9 mouse cellular contexts compared by ENCODE assay signal in genomic region chr7:143583956-143584355, GRCm38 (mm10). TPM values are rescaled to one million over a fixed set of nuclear protein-coding genes. Genes with fewer than 3 reads are reported as not detected.
A peak's percentile ranks its signal among the peaks of the same experiment; 100 is the strongest.
DNase-seq lines count a peak whose midpoint lies in the region; ATAC-seq lines count a peak whose summit lies in the region.
"Had no signal": no experiment of that assay in that cellular context is flagged by ENCODE, and none has a peak within 500 bp of the region (broad histone marks: within the 10 kb centered on the region; RNA-seq: fewer than 3 reads in every experiment).

No protein-coding gene starts in this region.

- no peaks in the 10 kb centered on the region for H3K4me1 ChIP-seq in heart, embryonic 11.5 days (ENCODE audit: control insufficient read depth, insufficient read depth, low read length)

- ATAC-seq in heart, embryonic 11.5 days (replicated peaks; ENCODE audit: insufficient number of reproducible peaks, low FRiP score, low TSS enrichment) = no peak; the same call in 1 of the 2 replicates
- peak; percentile 90 for ATAC-seq in megakaryocyte, adult 5-6 weeks (ENCODE audit: poor library complexity, severe bottlenecking)

- no peaks in the 10 kb centered on the region for H3K9me3 ChIP-seq in heart, embryonic 11.5 days (replicated peaks; ENCODE audit: control insufficient read depth, low read length)

- H3K36me3 ChIP-seq in heart, embryonic 11.5 days (ENCODE audit: control insufficient read depth, insufficient read depth, low read length) = peaks cover 14% of the 10 kb centered on the region

- DNase-seq in heart, adult 11 months = peak; percentile 95
- peak; percentile 58 to 72 for DNase-seq in CD8-positive naive resting alpha-beta T cell, adult 2 months (ENCODE audit: low read depth in 2 of 2, low spot score in 2 of 2)
- DNase-seq in brain, adult 2 months (ENCODE audit: low read depth, low spot score) = peak; percentile 76
- peak; percentile 18 to 25 for DNase-seq in frontal cortex, postnatal 36 days (ENCODE audit: low spot score in 2 of 2)
- peak; percentile 56 to 90 for DNase-seq in kidney, postnatal 36 days
- peak; percentile 72 to 89 for DNase-seq in spleen, postnatal 4 days (ENCODE audit: low spot score in 2 of 2)

- no peak overlapping the region for H3K4me2 ChIP-seq in heart, embryonic 11.5 days

- no peaks in the 10 kb centered on the region for H3K27me3 ChIP-seq in heart, embryonic 11.5 days (ENCODE audit: control insufficient read depth, insufficient read depth, low read length)

- H3K4me3 ChIP-seq in heart, embryonic 11.5 days (ENCODE audit: low read depth, low read length) = no peak overlapping the region

- no peak overlapping the region for H3K9ac ChIP-seq in heart, embryonic 11.5 days (ENCODE audit: low read depth, low read length)

- 34% methylated on average over 3 of the region's 3 CpGs for WGBS in heart, embryonic 11.5 days (ENCODE audit: insufficient replicate concordance)

- no peak overlapping the region for H3K27ac ChIP-seq in heart, embryonic 11.5 days (ENCODE audit: low read depth, low read length)
- H3K27ac ChIP-seq: macrophage had no signal

RNA-seq across cellular contexts. Expression of gene Cars, which starts 15.9 kb away (rescaled TPM):
- polyA plus RNA-seq in heart, embryonic 11.5 days (2014; fragmentation: Nextera tagmentation; extraction: Ambion mirVana) = 27.9 and 30.6 TPM in 2 replicates
- 27.5 and 31.5 TPM in 2 replicates for total RNA-seq in megakaryocyte, adult 5-6 weeks (2015)
- total RNA-seq in megakaryocyte, adult 5-6 weeks (2017) = 39.8 and 45.1 TPM in 2 replicates

RNA-seq across cellular contexts. Expression of gene Nap1l4, which starts 35.0 kb away (rescaled TPM):
- 121 and 176 TPM in 2 replicates for polyA plus RNA-seq in heart, embryonic 11.5 days (2014; fragmentation: Nextera tagmentation; extraction: Ambion mirVana)
- total RNA-seq in megakaryocyte, adult 5-6 weeks (2015) = 52.4 and 55.3 TPM in 2 replicates
- 105 and 107 TPM in 2 replicates for total RNA-seq in megakaryocyte, adult 5-6 weeks (2017)

RNA-seq across cellular contexts. Expression of gene Tnfrsf26, which starts 44.6 kb away (rescaled TPM):
- polyA plus RNA-seq in heart, embryonic 11.5 days (2014; fragmentation: Nextera tagmentation; extraction: Ambion mirVana) = 0.16 and 0.84 TPM in 2 replicates
- 5.7 and 8.4 TPM in 2 replicates for total RNA-seq in megakaryocyte, adult 5-6 weeks (2015)
- total RNA-seq in megakaryocyte, adult 5-6 weeks (2017) = 4.5 and 5.4 TPM in 2 replicates

Comparison
In these comparisons a context has a peak if more than half of its experiments do, and no peak if none do; other contexts are left out.
1. DNase-seq: peak in every context shown above with its lines; median percentile 95 in heart, adult 11 months; 80 in spleen, postnatal 4 days; 76 in brain, adult 2 months; 73 in kidney, postnatal 36 days; 65 in CD8-positive naive resting alpha-beta T cell, adult 2 months; 22 in frontal cortex, postnatal 36 days.